Mouse (Mus musculus): ENCODE data around the gene Disp2. TPM values are rescaled to one million over a fixed set of nuclear protein-coding genes. Genes with fewer than 3 reads are reported as not detected.

Disp2 gene
- polyA plus RNA-seq, 1 experiment from 2014 or later, result 0.19 TPM

DNA sequence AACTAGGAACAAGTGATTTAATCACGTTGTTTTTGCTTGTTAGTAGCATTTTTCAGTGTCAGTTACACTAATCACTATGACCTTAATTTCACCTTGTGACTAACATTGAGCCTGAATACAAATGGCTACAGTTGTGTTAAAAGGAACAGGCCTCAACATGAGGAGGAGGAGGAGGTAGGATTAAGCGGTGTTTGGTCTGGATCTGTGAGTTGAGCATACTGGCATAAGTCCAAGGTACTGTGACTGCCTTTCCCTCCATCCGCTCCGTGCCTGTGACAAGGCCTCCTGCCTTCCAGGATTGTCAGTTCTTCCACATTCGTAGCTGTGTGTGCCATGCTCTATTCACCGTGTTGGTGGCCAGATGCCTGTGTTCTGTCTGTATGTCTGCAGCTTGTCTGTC is 55.6 kb downstream of the Disp2 start:
- no peaks in the 10 kb centered on the region for H3K4me1 ChIP-seq (ENCODE audit: control insufficient read depth, low read depth, low read length)
- whole genome bisulfite sequencing (ENCODE audit: insufficient replicate concordance), result 78% methylated on average over 6 of the region's 6 CpGs
- no peaks in the 10 kb centered on the region for H3K9me3 ChIP-seq (replicated peaks; ENCODE audit: control insufficient read depth, low read length)
- H3K4me2 ChIP-seq (ENCODE audit: low read depth, low read length), result no peak overlapping the region
- no peak for ATAC-seq (ENCODE audit: low read depth)
- no peak overlapping the region for H3K27ac ChIP-seq (ENCODE audit: low read length)
- no peak overlapping the region for H3K4me3 ChIP-seq (ENCODE audit: low read depth, low read length)
- peaks cover 51% of the 10 kb centered on the region for H3K36me3 ChIP-seq (ENCODE audit: control insufficient read depth, insufficient read depth)
- H3K27me3 ChIP-seq (ENCODE audit: control insufficient read depth, insufficient read depth, low read depth, low read length), result no peaks in the 10 kb centered on the region; the same call in 1 of the 2 replicates
- no peak overlapping the region for H3K9ac ChIP-seq (ENCODE audit: low read depth, low read length)

DNA sequence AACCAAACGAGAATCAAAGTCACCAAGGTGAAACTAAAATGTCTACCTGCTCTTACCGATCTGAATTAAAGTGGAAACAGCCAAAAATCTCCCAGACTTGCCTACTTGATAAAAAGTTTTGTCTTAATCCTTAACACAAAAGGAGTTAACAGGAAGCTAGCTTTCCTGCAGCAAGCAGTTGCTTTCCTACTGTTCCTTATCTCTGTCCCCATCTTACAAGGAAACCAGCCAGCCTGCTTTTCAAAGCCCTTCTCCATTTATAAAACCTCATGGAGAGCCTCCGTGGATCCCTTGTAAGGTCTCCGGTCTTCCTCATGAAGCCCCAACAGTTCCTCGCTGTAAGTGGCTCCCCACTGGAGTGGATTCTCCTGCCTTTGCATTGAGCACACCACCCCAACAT is 58.8 kb downstream of the Disp2 start:
- Histone ChIP-seq H3K4me1 (ENCODE audit: control insufficient read depth, low read depth, low read length) (peaks cover 16% of the 10 kb centered on the region), H3K27me3 (ENCODE audit: control insufficient read depth, insufficient read depth, low read depth, low read length) (no peaks in the 10 kb centered on the region; the same call in 1 of the 2 replicates), H3K9me3 (replicated peaks; ENCODE audit: control insufficient read depth, low read length) (no peaks in the 10 kb centered on the region), H3K36me3 (ENCODE audit: control insufficient read depth, insufficient read depth) (peaks cover 20% of the 10 kb centered on the region), H3K9ac (ENCODE audit: low read depth, low read length) (no peak overlapping the region), H3K4me3 (ENCODE audit: low read depth, low read length) (no peak overlapping the region), H3K4me2 (ENCODE audit: low read depth, low read length) (no peak overlapping the region), H3K27ac (ENCODE audit: low read length) (no peak overlapping the region)
- no peak for ATAC-seq (ENCODE audit: low read depth)
- WGBS (ENCODE audit: insufficient replicate concordance), result 17% methylated on average over 5 of the region's 5 CpGs

DNA sequence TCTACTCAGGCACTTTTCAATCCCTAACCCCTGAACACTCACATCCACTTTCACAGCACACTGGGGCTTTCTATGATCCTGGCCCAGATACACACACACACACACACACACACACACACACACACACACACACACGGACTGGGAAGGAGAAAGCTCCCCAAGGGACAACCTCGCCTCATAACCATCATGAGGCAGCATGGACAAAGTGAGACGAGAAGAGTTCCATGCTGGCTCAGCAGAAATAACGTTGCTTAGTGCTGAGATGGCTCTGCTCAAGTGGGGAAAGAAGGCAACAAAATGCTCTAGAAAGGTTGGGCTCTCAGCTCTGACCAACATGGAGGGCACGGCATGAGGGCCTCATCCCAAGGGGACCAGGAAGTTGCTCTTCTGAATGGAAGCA is 61.7 kb downstream of the Disp2 start:
- no peak overlapping the region for H3K4me3 ChIP-seq (ENCODE audit: low read depth, low read length)
- H3K9me3 ChIP-seq (replicated peaks; ENCODE audit: control insufficient read depth, low read length), result no peaks in the 10 kb centered on the region
- H3K27me3 ChIP-seq (ENCODE audit: control insufficient read depth, insufficient read depth, low read depth, low read length), result no peaks in the 10 kb centered on the region; the same call in 1 of the 2 replicates
- no peak overlapping the region for H3K4me2 ChIP-seq (ENCODE audit: low read depth, low read length)
- H3K27ac ChIP-seq (ENCODE audit: low read length), result no peak overlapping the region
- H3K36me3 ChIP-seq (ENCODE audit: control insufficient read depth, insufficient read depth), result no peaks in the 10 kb centered on the region
- peaks cover 16% of the 10 kb centered on the region for H3K4me1 ChIP-seq (ENCODE audit: control insufficient read depth, low read depth, low read length)
- no peak overlapping the region for H3K9ac ChIP-seq (ENCODE audit: low read depth, low read length)
- peak; percentile 49 for ATAC-seq (ENCODE audit: low read depth)
- WGBS (ENCODE audit: insufficient replicate concordance), result 51% methylated on average over 5 of the region's 5 CpGs

DNA sequence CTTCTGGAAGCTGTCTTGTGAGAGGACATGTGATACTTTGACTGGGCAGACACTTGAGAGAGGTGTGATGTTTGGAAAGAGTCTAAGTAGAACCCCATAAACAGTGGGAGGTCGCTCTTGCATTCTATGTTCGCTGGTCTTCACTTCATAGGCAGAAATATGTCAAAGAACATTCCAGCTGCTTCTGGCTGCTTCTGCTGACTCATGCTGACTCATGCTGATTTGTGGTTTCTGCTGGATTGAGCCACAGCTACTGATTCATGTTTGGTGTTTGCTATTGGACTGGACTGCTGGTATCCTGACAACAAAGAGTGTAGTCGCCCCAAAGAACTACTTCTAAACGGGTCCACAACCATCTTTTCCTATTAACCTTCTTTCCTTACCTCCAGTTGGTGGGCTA is 62.3 kb downstream of the Disp2 start:
- 46% methylated on average over 4 of the region's 4 CpGs for WGBS (ENCODE audit: insufficient replicate concordance)
- Histone ChIP-seq H3K9ac (ENCODE audit: low read depth, low read length) (no peak overlapping the region), H3K27ac (ENCODE audit: low read length) (peak overlapping the region; percentile 39), H3K4me3 (ENCODE audit: low read depth, low read length) (no peak overlapping the region), H3K4me2 (ENCODE audit: low read depth, low read length) (peak overlapping the region; percentile 34; the same call in 1 of the 2 replicates), H3K27me3 (ENCODE audit: control insufficient read depth, insufficient read depth, low read depth, low read length) (no peaks in the 10 kb centered on the region; the same call in 1 of the 2 replicates), H3K9me3 (replicated peaks; ENCODE audit: control insufficient read depth, low read length) (no peaks in the 10 kb centered on the region), H3K4me1 (ENCODE audit: control insufficient read depth, low read depth, low read length) (peaks cover 16% of the 10 kb centered on the region), H3K36me3 (ENCODE audit: control insufficient read depth, insufficient read depth) (no peaks in the 10 kb centered on the region)
- ATAC-seq (ENCODE audit: low read depth), result peak; percentile 72

DNA sequence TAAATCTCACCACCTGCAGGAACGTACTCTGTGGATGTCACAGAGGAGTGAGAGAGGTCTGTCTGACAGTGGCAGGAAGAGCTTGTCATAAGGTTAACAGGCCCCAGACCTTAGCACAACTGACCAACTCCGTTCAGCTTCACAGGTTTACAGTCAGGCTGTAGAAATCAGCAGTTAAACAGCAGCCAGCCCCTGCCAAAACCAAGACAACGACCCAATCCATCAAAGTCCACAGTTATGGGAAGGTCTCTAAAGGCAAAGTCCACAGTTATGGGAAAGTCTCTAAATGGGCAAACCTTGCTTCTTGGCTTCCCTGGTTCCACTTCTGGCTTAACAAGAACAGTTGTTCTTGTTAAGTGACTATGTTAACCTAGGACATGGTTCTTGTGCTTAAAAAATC is 64.9 kb downstream of the Disp2 start:
- 62% methylated on average over 3 of the region's 3 CpGs for WGBS (ENCODE audit: insufficient replicate concordance)
- ATAC-seq (ENCODE audit: low read depth), result no peak
- H3K27ac ChIP-seq (ENCODE audit: low read length), result no peak overlapping the region
- H3K4me3 ChIP-seq (ENCODE audit: low read depth, low read length), result no peak overlapping the region
- no peak overlapping the region for H3K9ac ChIP-seq (ENCODE audit: low read depth, low read length)
- H3K9me3 ChIP-seq (replicated peaks; ENCODE audit: control insufficient read depth, low read length), result no peaks in the 10 kb centered on the region
- H3K4me1 ChIP-seq (ENCODE audit: control insufficient read depth, low read depth, low read length), result peaks cover 16% of the 10 kb centered on the region
- H3K36me3 ChIP-seq (ENCODE audit: control insufficient read depth, insufficient read depth), result no peaks in the 10 kb centered on the region
- no peaks in the 10 kb centered on the region for H3K27me3 ChIP-seq (ENCODE audit: control insufficient read depth, insufficient read depth, low read depth, low read length)
- H3K4me2 ChIP-seq (ENCODE audit: low read depth, low read length), result no peak overlapping the region

DNA sequence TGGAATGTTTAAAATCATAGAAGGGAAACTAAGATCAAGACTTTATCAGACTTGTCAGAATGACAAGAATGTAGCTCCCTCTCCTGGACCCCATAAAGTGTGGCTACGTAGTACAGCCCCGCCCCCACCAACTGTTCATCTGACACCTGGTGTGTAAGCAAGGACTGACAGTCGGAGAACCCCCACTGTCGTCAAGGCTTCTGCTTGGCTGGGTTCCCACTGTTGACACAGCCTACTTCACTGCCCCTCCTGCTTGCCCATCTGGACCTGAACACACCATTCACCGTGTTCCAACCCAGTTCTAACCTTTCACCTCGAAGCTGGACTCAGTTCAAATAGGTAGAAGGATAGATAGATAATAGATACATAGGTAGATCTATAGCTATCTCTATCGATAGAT is 66.7 kb downstream of the Disp2 start:
- no peaks in the 10 kb centered on the region for H3K27me3 ChIP-seq (ENCODE audit: control insufficient read depth, insufficient read depth, low read depth, low read length)
- H3K9me3 ChIP-seq (replicated peaks; ENCODE audit: control insufficient read depth, low read length), result no peaks in the 10 kb centered on the region
- peak; percentile 74 for ATAC-seq (ENCODE audit: low read depth)
- WGBS (ENCODE audit: insufficient replicate concordance), result 44% methylated on average over 7 of the region's 7 CpGs
- H3K27ac ChIP-seq (ENCODE audit: low read length), result no peak overlapping the region
- no peaks in the 10 kb centered on the region for H3K36me3 ChIP-seq (ENCODE audit: control insufficient read depth, insufficient read depth)
- no peak overlapping the region for H3K9ac ChIP-seq (ENCODE audit: low read depth, low read length)
- H3K4me1 ChIP-seq (ENCODE audit: control insufficient read depth, low read depth, low read length), result peaks cover 14% of the 10 kb centered on the region
- no peak overlapping the region for H3K4me3 ChIP-seq (ENCODE audit: low read depth, low read length)
- H3K4me2 ChIP-seq (ENCODE audit: low read depth, low read length), result no peak overlapping the region

DNA sequence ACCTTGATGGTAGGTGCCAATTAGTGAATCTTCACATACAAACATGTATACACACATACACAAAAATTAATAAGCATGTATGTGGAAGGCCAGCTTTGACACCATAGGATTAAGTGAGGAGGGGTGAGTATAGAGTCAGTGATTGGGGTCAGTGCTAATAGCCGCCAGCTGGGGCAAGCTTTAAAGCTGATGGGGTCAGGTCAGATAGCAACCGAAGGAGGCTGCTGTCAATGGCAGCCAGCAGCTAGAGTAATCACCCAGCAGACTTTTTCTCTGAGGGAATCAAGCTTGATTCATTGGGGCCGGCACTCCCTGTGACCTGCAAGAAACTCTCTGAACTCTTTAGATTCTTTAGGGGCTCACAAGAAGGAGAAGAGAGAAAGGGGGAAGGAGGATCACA is 72.2 kb downstream of the Disp2 start:
- Histone ChIP-seq H3K4me3 (ENCODE audit: low read depth, low read length) (no peak overlapping the region), H3K4me1 (ENCODE audit: control insufficient read depth, low read depth, low read length) (no peaks in the 10 kb centered on the region), H3K4me2 (ENCODE audit: low read depth, low read length) (no peak overlapping the region), H3K36me3 (ENCODE audit: control insufficient read depth, insufficient read depth) (no peaks in the 10 kb centered on the region), H3K27me3 (ENCODE audit: control insufficient read depth, insufficient read depth, low read depth, low read length) (no peaks in the 10 kb centered on the region), H3K9ac (ENCODE audit: low read depth, low read length) (no peak overlapping the region), H3K27ac (ENCODE audit: low read length) (no peak overlapping the region), H3K9me3 (replicated peaks; ENCODE audit: control insufficient read depth, low read length) (no peaks in the 10 kb centered on the region)
- no peak for ATAC-seq (ENCODE audit: low read depth)
- WGBS (ENCODE audit: insufficient replicate concordance), result 47% methylated on average over 3 of the region's 3 CpGs

Other genes starting within 250 kb of the Disp2 start
- gene Bmf, start 230.0 kb upstream of the Disp2 start, polyA plus RNA-seq (2015; fragmentation: Nextera tagmentation; extraction: Ambion mirVana), result 0.59 and 0.62 TPM in 2 replicates
- gene Bub1b, start 181.5 kb upstream of the Disp2 start, polyA plus RNA-seq (2015; fragmentation: Nextera tagmentation; extraction: Ambion mirVana), result 40.6 and 42.3 TPM in 2 replicates
- 0.14 and 0.30 TPM in 2 replicates for gene Pak6, start 116.4 kb upstream of the Disp2 start, polyA plus RNA-seq (2015; fragmentation: Nextera tagmentation; extraction: Ambion mirVana)
- gene Ankrd63, start 75.8 kb upstream of the Disp2 start, polyA plus RNA-seq (2015; fragmentation: Nextera tagmentation; extraction: Ambion mirVana), result 0.02 and 0.06 TPM in 2 replicates
- gene Plcb2, start 51.3 kb upstream of the Disp2 start, polyA plus RNA-seq (2015; fragmentation: Nextera tagmentation; extraction: Ambion mirVana), result 2.3 and 3.0 TPM in 2 replicates
- gene Inafm2, start 34.0 kb upstream of the Disp2 start, polyA plus RNA-seq (2015; fragmentation: Nextera tagmentation; extraction: Ambion mirVana), result 12.0 and 12.1 TPM in 2 replicates
- 0.26 and 0.37 TPM in 2 replicates for gene Ccdc9b, start 17.1 kb upstream of the Disp2 start, polyA plus RNA-seq (2015; fragmentation: Nextera tagmentation; extraction: Ambion mirVana)
- gene Phgr1, start 7.0 kb upstream of the Disp2 start, polyA plus RNA-seq (2015; fragmentation: Nextera tagmentation; extraction: Ambion mirVana), result 0.85 TPM in 1 of 2 replicates, not detected in the other
- gene Knstrn, start 34.3 kb downstream of the Disp2 start, polyA plus RNA-seq (2015; fragmentation: Nextera tagmentation; extraction: Ambion mirVana), result 63.5 and 64.4 TPM in 2 replicates
- gene Ivd, start 82.2 kb downstream of the Disp2 start, polyA plus RNA-seq (2015; fragmentation: Nextera tagmentation; extraction: Ambion mirVana), result 45.3 and 50.3 TPM in 2 replicates
- gene Bahd1, start 120.7 kb downstream of the Disp2 start, polyA plus RNA-seq (2015; fragmentation: Nextera tagmentation; extraction: Ambion mirVana), result 2.9 and 3.0 TPM in 2 replicates
- 4.0 and 4.9 TPM in 2 replicates for gene Chst14, start 146.8 kb downstream of the Disp2 start, polyA plus RNA-seq (2015; fragmentation: Nextera tagmentation; extraction: Ambion mirVana)
- gene Ccdc32, start 249.7 kb downstream of the Disp2 start, polyA plus RNA-seq (2015; fragmentation: Nextera tagmentation; extraction: Ambion mirVana), result 13.3 and 13.4 TPM in 2 replicates

All from liver, embryonic 16.5 days (tissue).